Mouse (Mus musculus): ENCODE results near the gene Sdhaf1. TPM values are rescaled to one million over a fixed set of nuclear protein-coding genes. Genes with fewer than 3 reads are reported as not detected.

Gene Sdhaf1
- total RNA-seq, 2 experiments from 2014 or later = 7.8 to 8.2 TPM

DNA sequence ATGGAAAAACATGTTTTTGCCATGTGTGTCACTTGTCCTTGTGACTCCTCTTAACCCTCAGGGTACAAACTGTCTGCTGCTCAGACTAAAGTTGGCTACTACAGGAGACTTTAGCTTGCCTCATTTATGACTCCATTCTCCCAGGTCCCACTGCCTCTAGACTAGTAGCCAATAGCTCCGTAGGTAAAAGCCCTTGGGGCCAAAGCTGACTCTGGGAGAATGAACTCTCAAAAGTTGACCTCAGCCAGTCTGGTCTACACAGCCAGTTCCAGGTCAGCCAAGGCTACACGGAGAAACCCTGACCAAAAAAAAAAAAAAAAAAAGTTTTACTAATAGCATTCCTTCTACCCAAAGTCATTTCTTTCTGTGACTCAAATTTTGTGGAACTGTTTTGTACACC lies 44.8 kb downstream of the Sdhaf1 start:
- DNase-seq (ENCODE audit: extremely low spot score in 1 of 2, low spot score in 2 of 2) = no peak
- intact Hi-C loops (cut with DNase I) = no loop called here

DNA sequence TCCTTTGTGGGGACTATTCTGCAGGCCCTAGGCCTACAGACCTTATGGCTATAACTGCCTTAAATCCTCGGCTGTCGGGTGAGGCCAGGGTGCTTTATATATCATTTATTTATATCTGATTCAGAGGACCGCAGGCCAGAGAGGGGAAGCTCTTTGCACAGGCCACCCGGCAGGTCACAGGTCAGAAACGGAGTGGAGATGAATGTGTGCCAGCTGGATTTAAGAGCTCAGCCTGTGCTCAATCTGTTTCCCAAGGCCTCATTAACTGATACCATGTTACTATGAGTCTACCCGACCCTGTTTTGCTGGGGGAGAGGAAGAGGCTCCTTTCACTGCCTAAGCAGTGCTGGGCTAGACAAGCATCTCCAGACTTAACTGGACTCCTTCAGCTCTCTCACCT lies 49.3 kb downstream of the Sdhaf1 start:
- DNase-seq (ENCODE audit: extremely low spot score in 1 of 2, low spot score in 2 of 2) = no peak
- intact Hi-C loops (cut with DNase I) = no loop called here

Other genes with a start within 250 kb of the Sdhaf1 start
- gene Gm26920, start 233.5 kb downstream of the Sdhaf1 start, total RNA-seq (2021) = under 1 TPM in 1 of 2 experiments, not detected in 1; 0.73 TPM
- gene Zfp566, start 233.4 kb downstream of the Sdhaf1 start, total RNA-seq (2021) = 1 to 10 TPM; 5.5 to 8.3 TPM
- 10 to 100 TPM; 53.8 to 57.4 TPM for gene Zfp260, start 229.1 kb downstream of the Sdhaf1 start, total RNA-seq (2021)
- gene Zfp382, start 202.0 kb downstream of the Sdhaf1 start, total RNA-seq (2021) = 10 to 100 TPM; 30.6 to 34.5 TPM
- gene Zfp146, start 154.1 kb downstream of the Sdhaf1 start, total RNA-seq (2021) = 10 to 100 TPM; 43.5 to 50.7 TPM
- 1 to 10 TPM; 3.6 to 4.1 TPM for gene Cox7a1, start 139.8 kb downstream of the Sdhaf1 start, total RNA-seq (2021)
- gene Capns1, start 125.1 kb downstream of the Sdhaf1 start, total RNA-seq (2021) = 100 to 1,000 TPM; 204 TPM
- gene Polr2i, start 91.9 kb downstream of the Sdhaf1 start, total RNA-seq (2021) = 10 to 100 TPM; 72.1 to 73.3 TPM
- 100 to 1,000 TPM; 176 to 206 TPM for gene Tbcb, start 91.6 kb downstream of the Sdhaf1 start, total RNA-seq (2021)
- gene Ovol3, start 88.2 kb downstream of the Sdhaf1 start, total RNA-seq (2021) = not detected
- gene Thap8, start 43.8 kb downstream of the Sdhaf1 start, total RNA-seq (2021) = under 1 TPM in 1 of 2 experiments, not detected in 1; 0.51 TPM
- gene Wdr62, start 43.5 kb downstream of the Sdhaf1 start, total RNA-seq (2021) = 1 to 10 TPM; 2.5 to 3.5 TPM
- 100 to 1,000 TPM; 495 to 497 TPM for gene Clip3, start 32.2 kb downstream of the Sdhaf1 start, total RNA-seq (2021)
- gene Alkbh6, start 15.2 kb downstream of the Sdhaf1 start, total RNA-seq (2021) = 10 to 100 TPM; 45.9 to 47.5 TPM
- 1 to 10 TPM; 5.4 to 7.5 TPM for gene Syne4, start 9.1 kb downstream of the Sdhaf1 start, total RNA-seq (2021)
- under 1 TPM; 0.45 to 0.67 TPM for gene E130208F15Rik, start 2.2 kb downstream of the Sdhaf1 start, total RNA-seq (2021)
- 10 to 100 TPM; 48.1 to 48.2 TPM for gene Lrfn3, start 38.9 kb upstream of the Sdhaf1 start, total RNA-seq (2021)
- 10 to 100 TPM; 20.8 to 20.9 TPM for gene Tyrobp, start 89.9 kb upstream of the Sdhaf1 start, total RNA-seq (2021)
- gene Hcst, start 96.0 kb upstream of the Sdhaf1 start, total RNA-seq (2021) = 1 to 10 TPM in 1 of 2 experiments, not detected in 1; 1.1 TPM
- gene Nfkbid, start 97.8 kb upstream of the Sdhaf1 start, total RNA-seq (2021) = 1 to 10 TPM; 2.7 to 3.6 TPM
- 100 to 1,000 TPM; 937 to 959 TPM for gene Aplp1, start 121.6 kb upstream of the Sdhaf1 start, total RNA-seq (2021)
- gene Kirrel2, start 133.8 kb upstream of the Sdhaf1 start, total RNA-seq (2021) = 1 to 10 TPM; 1.2 to 4.9 TPM
- under 1 TPM; 0.26 to 0.32 TPM for gene Nphs1, start 134.4 kb upstream of the Sdhaf1 start, total RNA-seq (2021)
- under 1 TPM in 1 of 2 experiments, not detected in 1; 0.67 TPM for gene Prodh2, start 169.7 kb upstream of the Sdhaf1 start, total RNA-seq (2021)
- gene Arhgap33, start 211.2 kb upstream of the Sdhaf1 start, total RNA-seq (2021) = 100 to 1,000 TPM; 259 to 264 TPM
- 1 to 10 TPM; 6.4 to 7.3 TPM for gene Hspb6, start 228.3 kb upstream of the Sdhaf1 start, total RNA-seq (2021)
- 1 to 10 TPM; 2.9 to 3.4 TPM for gene Proser3, start 228.4 kb upstream of the Sdhaf1 start, total RNA-seq (2021)
- 10 to 100 TPM; 24.3 to 26.4 TPM for gene Lin37, start 235.9 kb upstream of the Sdhaf1 start, total RNA-seq (2021)
- 10 to 100 TPM; 50.1 to 56.1 TPM for gene U2af1l4, start 239.4 kb upstream of the Sdhaf1 start, total RNA-seq (2021)
- 1 to 10 TPM; 4.2 TPM for gene Gm49396, start 239.4 kb upstream of the Sdhaf1 start, total RNA-seq (2021)
- 10 to 100 TPM; 79.1 to 82.8 TPM for gene Psenen, start 239.7 kb upstream of the Sdhaf1 start, total RNA-seq (2021)
- 1 to 10 TPM; 1.5 to 1.8 TPM for gene Igflr1, start 241.5 kb upstream of the Sdhaf1 start, total RNA-seq (2021)

All from left cerebral cortex, postnatal 10 days (tissue).